Mouse (Mus musculus): ENCODE measurements around the gene Osbp2. TPM values are rescaled to one million over a fixed set of nuclear protein-coding genes. Genes with fewer than 3 reads are reported as not detected.

Osbp2 gene
- polyA plus RNA-seq, 1 experiment from 2014 or later: 0.33 TPM

DNA sequence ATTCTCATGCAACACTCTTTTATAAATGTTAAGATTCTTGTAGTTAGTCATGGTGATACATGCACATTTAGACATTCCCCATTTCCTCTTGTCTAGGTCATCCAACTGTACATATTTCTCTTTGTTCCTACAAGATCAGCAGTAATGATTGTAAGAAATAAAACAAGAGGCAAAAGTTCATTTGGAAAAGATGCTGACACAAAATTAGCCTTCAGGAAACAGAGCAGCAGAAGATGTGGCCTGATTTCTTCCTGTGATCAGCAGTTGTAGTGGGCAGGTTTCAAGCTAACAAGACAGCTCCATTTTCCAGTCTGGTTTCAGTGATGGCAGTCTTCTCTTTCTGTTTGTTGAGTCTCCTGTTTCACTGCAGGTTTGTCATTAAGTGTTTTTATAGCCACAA is 47.8 kb downstream of the Osbp2 start:
- Histone ChIP-seq H3K4me1 (no peaks in the 10 kb centered on the region), H3K27me3 (replicated peaks) (no peaks in the 10 kb centered on the region), H3K9ac (no peak overlapping the region), H3K4me2 (no peak overlapping the region), H3K9me3 (no peaks in the 10 kb centered on the region), H3K36me3 (no peaks in the 10 kb centered on the region), H3K27ac (replicated peaks) (no peak overlapping the region), H3K4me3 (no peak overlapping the region)
- ATAC-seq (ENCODE audit: extremely low read depth, insufficient number of reproducible peaks, low FRiP score, low TSS enrichment): no peak

- no peak overlapping the region for H3K9ac ChIP-seq
- no peaks in the 10 kb centered on the region for H3K4me1 ChIP-seq
- no peak overlapping the region for H3K27ac ChIP-seq (replicated peaks)
- no peaks in the 10 kb centered on the region for H3K36me3 ChIP-seq
- ATAC-seq (ENCODE audit: extremely low read depth, insufficient number of reproducible peaks, low FRiP score, low TSS enrichment): no peak
- no peak overlapping the region for H3K4me3 ChIP-seq
- H3K27me3 ChIP-seq (replicated peaks): no peaks in the 10 kb centered on the region
- no peak overlapping the region for H3K4me2 ChIP-seq
- H3K9me3 ChIP-seq: no peaks in the 10 kb centered on the region
These were observed 50.4 kb downstream of the Osbp2 start for GRCm38 (mm10) chr11:3813340-3813739.

- Histone ChIP-seq H3K4me2 (no peak overlapping the region), H3K9ac (no peak overlapping the region), H3K4me3 (no peak overlapping the region), H3K27ac (replicated peaks) (no peak overlapping the region), H3K4me1 (no peaks in the 10 kb centered on the region), H3K9me3 (no peaks in the 10 kb centered on the region), H3K36me3 (no peaks in the 10 kb centered on the region), H3K27me3 (replicated peaks) (peaks cover 6% of the 10 kb centered on the region; the same call in 1 of the 2 replicates)
- no peak for ATAC-seq (ENCODE audit: extremely low read depth, insufficient number of reproducible peaks, low FRiP score, low TSS enrichment)
- WGBS: 20% methylated on average over 3 of the region's 3 CpGs
These were observed 55.5 kb downstream of the Osbp2 start for GRCm38 (mm10) chr11:3808162-3808561.

- H3K4me2 ChIP-seq: no peak overlapping the region
These were observed 58.3 kb downstream of the Osbp2 start for GRCm38 (mm10) chr11:3805362-3805761.

DNA sequence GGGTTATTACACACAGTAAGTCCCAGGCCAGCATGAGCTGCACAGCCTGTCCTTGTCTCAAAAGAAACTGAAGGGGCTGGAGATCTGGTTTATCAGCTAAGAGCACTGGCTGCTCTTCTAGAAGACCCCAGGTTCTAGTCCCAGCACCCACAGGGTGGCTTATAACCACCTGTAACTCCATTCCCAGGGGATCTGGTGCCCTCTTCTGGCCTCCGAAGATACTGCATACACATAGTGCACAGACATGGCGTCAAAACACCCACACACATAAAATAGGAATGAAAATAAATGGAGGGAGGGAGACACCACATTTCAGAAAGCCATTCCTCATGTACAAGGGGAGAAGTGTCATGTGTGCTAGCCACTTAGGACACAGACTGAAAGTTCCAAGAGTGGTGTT is 59.1 kb downstream of the Osbp2 start:
- no peak for ATAC-seq (ENCODE audit: extremely low read depth, insufficient number of reproducible peaks, low FRiP score, low TSS enrichment)
- H3K4me3 ChIP-seq: no peak overlapping the region
- H3K4me2 ChIP-seq: no peak overlapping the region
- H3K27me3 ChIP-seq (replicated peaks): peaks cover 6% of the 10 kb centered on the region; the same call in 1 of the 2 replicates
- H3K9me3 ChIP-seq: no peaks in the 10 kb centered on the region
- 94% methylated on average over 2 of the region's 2 CpGs for WGBS
- no peaks in the 10 kb centered on the region for H3K4me1 ChIP-seq
- no peaks in the 10 kb centered on the region for H3K36me3 ChIP-seq
- H3K9ac ChIP-seq: no peak overlapping the region
- H3K27ac ChIP-seq (replicated peaks): no peak overlapping the region

More at GRCm38 (mm10) chr11:3805362-3805761, 58.3 kb downstream of the Osbp2 start:
- H3K4me1 ChIP-seq: no peaks in the 10 kb centered on the region
- no peaks in the 10 kb centered on the region for H3K36me3 ChIP-seq
- H3K27me3 ChIP-seq (replicated peaks): peaks cover 6% of the 10 kb centered on the region; the same call in 1 of the 2 replicates
- WGBS: 27% methylated on average over 3 of the region's 3 CpGs
- no peak for ATAC-seq (ENCODE audit: extremely low read depth, insufficient number of reproducible peaks, low FRiP score, low TSS enrichment)
- H3K9me3 ChIP-seq: no peaks in the 10 kb centered on the region
- H3K9ac ChIP-seq: no peak overlapping the region
- no peak overlapping the region for H3K4me3 ChIP-seq
- no peak overlapping the region for H3K27ac ChIP-seq (replicated peaks)

- no peaks in the 10 kb centered on the region for H3K27me3 ChIP-seq (replicated peaks)
- 0 out of 2 replicates have a peak, but pooled peaks cover 5% of the 10 kb centered on the region for H3K9me3 ChIP-seq
- H3K27ac ChIP-seq (replicated peaks): no peak overlapping the region
- H3K4me3 ChIP-seq: no peak overlapping the region
- H3K4me2 ChIP-seq: no peak overlapping the region
- H3K4me1 ChIP-seq: no peaks in the 10 kb centered on the region
- WGBS: 18% methylated on average over 1 of the region's 1 CpGs
- ATAC-seq (ENCODE audit: extremely low read depth, insufficient number of reproducible peaks, low FRiP score, low TSS enrichment): no peak
- H3K36me3 ChIP-seq: no peaks in the 10 kb centered on the region
- H3K9ac ChIP-seq: no peak overlapping the region
These were observed 61.6 kb downstream of the Osbp2 start for GRCm38 (mm10) chr11:3802057-3802456.

- ATAC-seq (ENCODE audit: extremely low read depth, insufficient number of reproducible peaks, low FRiP score, low TSS enrichment): no peak
- no peak overlapping the region for H3K27ac ChIP-seq (replicated peaks)
- no peaks in the 10 kb centered on the region for H3K4me1 ChIP-seq
- H3K9me3 ChIP-seq: 0 out of 2 replicates have a peak, but pooled peaks cover 8% of the 10 kb centered on the region
- 80% methylated on average over 6 of the region's 6 CpGs for WGBS
- no peak overlapping the region for H3K4me3 ChIP-seq
- H3K27me3 ChIP-seq (replicated peaks): no peaks in the 10 kb centered on the region
- no peak overlapping the region for H3K9ac ChIP-seq
- no peak overlapping the region for H3K4me2 ChIP-seq
- no peaks in the 10 kb centered on the region for H3K36me3 ChIP-seq
These were observed 66.0 kb downstream of the Osbp2 start for GRCm38 (mm10) chr11:3797631-3798215.

- Histone ChIP-seq H3K9me3 (no peaks in the 10 kb centered on the region), H3K4me3 (no peak overlapping the region), H3K4me1 (no peaks in the 10 kb centered on the region), H3K4me2 (no peak overlapping the region), H3K27ac (replicated peaks) (no peak overlapping the region), H3K27me3 (replicated peaks) (peaks cover 13% of the 10 kb centered on the region; the same call in 1 of the 2 replicates), H3K9ac (no peak overlapping the region), H3K36me3 (no peaks in the 10 kb centered on the region)
- no peak for ATAC-seq (ENCODE audit: extremely low read depth, insufficient number of reproducible peaks, low FRiP score, low TSS enrichment)
These were observed 73.0 kb downstream of the Osbp2 start for GRCm38 (mm10) chr11:3790736-3791135.

DNA sequence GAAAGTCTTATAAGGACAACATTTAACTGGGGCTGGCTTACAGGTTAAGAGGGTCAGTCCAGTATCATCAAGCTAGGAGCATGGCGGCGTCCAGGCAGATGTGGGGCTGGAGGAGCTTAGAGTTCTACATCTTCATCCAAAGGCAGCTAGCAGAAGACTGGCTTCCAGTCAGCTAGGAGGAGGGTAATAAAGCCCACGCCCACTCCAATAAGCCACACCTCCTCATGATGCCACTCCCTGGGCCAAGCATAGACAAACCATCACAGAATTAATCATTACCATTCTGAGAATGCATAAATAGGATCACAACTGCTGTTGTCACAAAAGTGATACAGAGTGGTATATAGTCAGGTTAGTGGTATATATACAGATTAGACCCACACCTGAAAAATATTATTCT is 73.8 kb downstream of the Osbp2 start:
- no peaks in the 10 kb centered on the region for H3K4me1 ChIP-seq
- no peak for ATAC-seq (ENCODE audit: extremely low read depth, insufficient number of reproducible peaks, low FRiP score, low TSS enrichment)
- H3K9me3 ChIP-seq: no peaks in the 10 kb centered on the region
- no peak overlapping the region for H3K4me2 ChIP-seq
- no peak overlapping the region for H3K4me3 ChIP-seq
- WGBS: 59% methylated on average over 3 of the region's 3 CpGs
- no peak overlapping the region for H3K27ac ChIP-seq (replicated peaks)
- peaks cover 14% of the 10 kb centered on the region; the same call in 1 of the 2 replicates for H3K27me3 ChIP-seq (replicated peaks)
- H3K36me3 ChIP-seq: no peaks in the 10 kb centered on the region
- no peak overlapping the region for H3K9ac ChIP-seq

GRCm38 (mm10) chr11:3786564-3786963 is 77.1 kb downstream of the Osbp2 start:
- Histone ChIP-seq H3K36me3 (no peaks in the 10 kb centered on the region), H3K9me3 (0 out of 2 replicates have a peak, but pooled peaks cover 7% of the 10 kb centered on the region), H3K4me3 (no peak overlapping the region), H3K4me1 (no peaks in the 10 kb centered on the region), H3K27me3 (replicated peaks) (peaks cover 18% of the 10 kb centered on the region; the same call in 1 of the 2 replicates), H3K27ac (replicated peaks) (no peak overlapping the region), H3K9ac (no peak overlapping the region), H3K4me2 (no peak overlapping the region)
- no peak for ATAC-seq (ENCODE audit: extremely low read depth, insufficient number of reproducible peaks, low FRiP score, low TSS enrichment)
- 26% methylated on average over 6 of the region's 6 CpGs for WGBS

- Histone ChIP-seq H3K4me2 (no peak overlapping the region), H3K36me3 (no peaks in the 10 kb centered on the region), H3K27me3 (replicated peaks) (peaks cover 77% of the 10 kb centered on the region), H3K9ac (no peak overlapping the region), H3K9me3 (no peaks in the 10 kb centered on the region), H3K4me1 (peaks cover 11% of the 10 kb centered on the region), H3K27ac (replicated peaks) (no peak overlapping the region), H3K4me3 (no peak overlapping the region)
- WGBS: 35% methylated on average over 4 of the region's 4 CpGs
- no peak for ATAC-seq (ENCODE audit: extremely low read depth, insufficient number of reproducible peaks, low FRiP score, low TSS enrichment)
These were observed 88.4 kb downstream of the Osbp2 start for GRCm38 (mm10) chr11:3775263-3775644.

GRCm38 (mm10) chr11:3774463-3775262 is 89.0 kb downstream of the Osbp2 start:
- Histone ChIP-seq H3K4me1 (peaks cover 11% of the 10 kb centered on the region), H3K27me3 (replicated peaks) (peaks cover 76% of the 10 kb centered on the region), H3K9me3 (no peaks in the 10 kb centered on the region), H3K27ac (replicated peaks) (no peak overlapping the region), H3K36me3 (no peaks in the 10 kb centered on the region), H3K4me2 (peak overlapping the region; percentile 65), H3K4me3 (peak overlapping the region; percentile 44), H3K9ac (no peak overlapping the region)
- no peak for ATAC-seq (ENCODE audit: extremely low read depth, insufficient number of reproducible peaks, low FRiP score, low TSS enrichment)
- WGBS: 3% methylated on average over 52 of the region's 56 CpGs
